Mouse (Mus musculus) lung, postnatal 10 days (tissue): ENCODE data around the gene Zscan2.

Source experiments
- DNase-seq: peaks from one replicate; pipeline ENCODE4 v3.0.0; 2021

Gene Zscan2

DNA sequence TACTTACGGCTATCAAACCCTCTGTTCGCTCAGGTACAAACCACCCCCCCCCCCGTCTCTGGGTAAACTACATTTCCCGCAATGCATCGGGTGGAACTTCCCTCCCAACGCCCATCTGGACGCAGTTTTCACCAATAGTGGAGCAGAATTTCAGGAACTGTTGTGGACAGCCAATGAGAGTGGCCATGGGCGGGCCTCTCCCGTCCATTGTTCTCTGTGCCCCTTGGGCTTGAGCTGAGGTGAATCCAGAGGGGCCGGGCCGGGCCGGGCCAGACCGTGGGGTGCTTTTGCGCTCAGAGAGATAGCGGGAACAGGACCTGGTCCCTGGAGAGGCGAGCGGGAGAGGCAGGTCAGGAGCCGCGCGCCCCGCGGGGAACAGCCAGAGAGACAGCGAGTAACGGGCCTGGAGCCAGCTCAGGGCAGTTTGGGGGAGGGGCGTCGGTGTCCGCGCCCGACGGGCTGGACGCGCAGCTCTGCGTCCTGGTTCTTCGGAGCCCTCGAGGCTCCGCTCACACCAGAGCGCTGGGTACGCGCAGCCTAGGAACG, at the start of gene Zscan2:
Zscan2 (plus strand) TSS at position 192 of the 546 bp plus-strand sequence.
- peak; percentile 95 for DNase-seq

- DNase-seq, result no peak
Observed at GRCm38 (mm10) chr7:80813397-80813796, 47.3 kb upstream of the Zscan2 start.

- DNase-seq, result no peak
Observed at GRCm38 (mm10) chr7:80816641-80817040, 44.1 kb upstream of the Zscan2 start.

DNA sequence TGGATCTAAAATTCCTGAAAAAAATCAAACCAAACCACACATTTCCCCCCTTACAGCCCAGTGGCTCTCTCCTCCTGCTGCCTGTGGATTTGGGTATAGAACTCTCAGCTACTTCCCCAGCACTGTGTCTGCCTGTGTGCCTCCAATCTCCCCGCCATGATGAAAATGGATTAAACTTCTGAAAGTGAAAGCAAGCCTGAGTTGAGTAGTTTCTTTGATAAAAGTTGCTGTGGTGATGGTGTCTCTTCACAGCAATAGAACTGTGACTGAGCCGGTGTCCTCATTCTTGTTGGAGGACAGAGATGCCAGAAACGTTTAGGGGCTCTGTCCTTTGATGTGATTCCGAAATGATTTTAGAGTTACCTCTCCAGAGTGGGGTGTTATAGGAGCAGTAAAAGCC, 39.9 kb upstream of the Zscan2 start:
- no peak for DNase-seq

- no peak for DNase-seq
Observed at GRCm38 (mm10) chr7:80823267-80823666, 37.5 kb upstream of the Zscan2 start.

DNA sequence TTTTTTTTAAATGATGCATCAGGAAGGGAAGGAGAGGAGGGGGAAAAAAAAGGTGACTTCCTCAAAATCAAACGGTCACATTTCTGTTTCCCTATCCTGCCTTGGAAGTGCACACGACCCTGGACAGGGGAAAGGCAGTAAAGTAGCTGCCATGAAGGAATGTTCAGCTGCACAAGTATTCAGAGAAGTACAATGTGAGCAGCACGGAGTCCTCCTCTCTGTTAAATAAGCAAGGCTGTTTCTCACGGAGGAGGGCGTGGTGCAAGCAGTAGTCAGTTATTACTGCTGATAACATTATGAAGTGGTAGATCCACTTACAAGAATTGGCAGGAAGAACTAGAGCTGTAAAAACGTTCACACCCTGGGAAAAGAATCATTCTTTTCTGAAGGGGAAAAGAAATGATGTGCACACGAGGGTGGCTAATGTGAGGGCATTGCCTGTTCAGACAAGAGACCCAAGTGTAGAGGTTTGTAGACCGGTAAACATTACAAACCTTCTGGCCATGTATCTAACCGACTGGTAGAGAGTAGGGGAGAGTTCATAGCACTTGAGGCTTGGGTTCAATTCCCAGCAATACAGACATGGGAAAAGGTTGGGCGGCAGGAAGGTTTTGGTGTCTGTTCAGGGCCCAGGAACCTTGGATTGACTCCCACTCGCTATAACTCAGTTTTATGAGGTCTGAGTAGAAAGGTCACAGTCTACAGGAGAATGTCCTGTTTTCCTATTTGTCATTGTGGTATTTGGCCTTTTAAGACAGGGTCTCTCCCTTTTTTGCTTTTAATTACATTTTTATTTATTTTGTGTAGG, 36.6 kb upstream of the Zscan2 start:
- DNase-seq, result peak; percentile 50

DNA sequence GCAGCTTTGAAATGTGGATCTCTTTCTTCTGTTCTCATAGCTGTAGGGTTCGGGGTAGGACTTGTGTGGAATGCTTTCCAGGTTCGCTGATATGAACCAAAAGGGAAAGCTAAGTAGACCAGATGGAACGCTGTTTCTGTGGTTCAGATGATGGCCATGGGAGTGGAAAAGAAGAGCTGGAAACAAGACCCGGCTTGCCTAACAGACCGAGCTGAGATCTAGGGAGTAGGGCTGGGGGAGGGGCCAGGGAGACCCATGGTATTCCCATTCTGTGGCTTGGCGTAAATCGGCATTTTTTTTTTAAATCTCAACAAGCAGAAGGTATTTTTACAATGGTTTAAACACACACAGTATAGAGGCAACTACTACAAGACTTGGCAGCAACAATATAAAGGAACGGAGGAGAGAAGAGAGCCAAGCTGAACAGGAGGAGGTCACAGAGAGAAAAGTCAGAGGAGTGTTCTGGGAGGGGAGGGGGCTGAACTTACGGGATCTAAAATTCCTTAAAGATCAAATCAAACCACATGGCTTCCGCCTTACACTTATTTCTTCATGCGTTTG, 34.8 kb upstream of the Zscan2 start, which contains the start of gene Iqgap1:
Iqgap1 (minus strand) TSS at position 132 of the 561 bp plus-strand sequence.
- DNase-seq, result peak; percentile 43

DNA sequence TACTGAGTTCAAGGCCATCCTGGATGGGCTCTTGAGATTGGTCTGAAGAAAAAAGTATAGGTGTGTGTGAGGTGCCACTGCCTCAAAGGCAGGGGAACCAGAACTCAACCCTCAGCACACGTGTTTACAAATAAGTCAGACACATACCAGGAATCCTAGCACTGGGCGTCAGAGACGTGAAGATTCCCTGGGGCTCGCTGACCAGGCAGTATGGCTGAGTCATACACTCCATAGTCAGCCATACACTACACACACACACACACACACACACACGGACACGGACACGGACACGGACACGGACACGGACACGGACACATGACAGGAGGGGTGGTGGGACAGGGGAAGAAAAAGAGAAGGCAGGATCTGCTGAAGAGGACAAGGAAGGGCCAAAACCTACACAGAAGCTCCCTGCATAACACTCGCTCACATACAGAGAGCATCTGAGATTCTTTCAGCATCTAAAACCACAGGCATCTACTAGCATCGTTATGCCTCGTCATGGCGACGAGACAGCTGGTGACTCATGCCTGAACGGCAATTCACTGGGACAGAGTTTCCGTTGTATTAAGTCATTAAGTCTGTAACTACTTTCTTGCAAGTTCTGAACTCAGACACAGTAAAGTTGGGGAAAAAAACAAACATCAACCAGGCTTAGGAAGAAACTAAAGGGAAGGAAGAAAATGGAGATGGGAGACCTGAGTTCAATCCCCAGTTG, 32.4 kb upstream of the Zscan2 start:
- DNase-seq, result peak; percentile 61

DNA sequence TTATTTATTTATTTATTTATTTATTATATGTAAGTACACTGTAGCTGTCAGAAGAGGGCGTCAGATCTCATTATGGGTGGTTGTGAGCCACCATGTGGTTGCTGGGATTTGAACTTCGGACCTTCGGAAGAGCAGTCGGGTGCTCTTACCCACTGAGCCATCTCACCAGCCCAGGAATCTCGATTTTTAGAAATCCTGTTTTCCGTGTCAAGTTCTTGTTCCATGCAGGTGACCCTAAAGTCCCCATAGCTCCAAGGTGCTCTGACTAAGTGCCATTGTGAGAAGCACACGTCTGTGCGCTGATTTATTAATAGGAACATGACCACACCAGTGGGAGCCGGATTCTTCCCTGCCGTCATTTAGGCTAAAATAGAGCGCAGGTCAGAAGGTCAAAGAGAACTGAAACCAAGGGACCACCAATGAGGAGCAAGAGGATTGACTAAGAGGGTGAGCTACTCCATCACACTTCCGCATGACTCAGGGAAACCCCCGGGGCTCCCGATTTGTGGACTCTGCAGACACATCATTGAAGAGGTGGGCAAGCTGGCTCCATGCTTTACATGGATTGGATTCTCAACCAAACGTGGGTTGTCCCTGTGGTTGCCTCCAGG, 30.4 kb upstream of the Zscan2 start:
- no peak for DNase-seq

GRCm38 (mm10) chr7:80832191-80832590, 28.5 kb upstream of the Zscan2 start:
- DNase-seq, result peak; percentile 79

DNA sequence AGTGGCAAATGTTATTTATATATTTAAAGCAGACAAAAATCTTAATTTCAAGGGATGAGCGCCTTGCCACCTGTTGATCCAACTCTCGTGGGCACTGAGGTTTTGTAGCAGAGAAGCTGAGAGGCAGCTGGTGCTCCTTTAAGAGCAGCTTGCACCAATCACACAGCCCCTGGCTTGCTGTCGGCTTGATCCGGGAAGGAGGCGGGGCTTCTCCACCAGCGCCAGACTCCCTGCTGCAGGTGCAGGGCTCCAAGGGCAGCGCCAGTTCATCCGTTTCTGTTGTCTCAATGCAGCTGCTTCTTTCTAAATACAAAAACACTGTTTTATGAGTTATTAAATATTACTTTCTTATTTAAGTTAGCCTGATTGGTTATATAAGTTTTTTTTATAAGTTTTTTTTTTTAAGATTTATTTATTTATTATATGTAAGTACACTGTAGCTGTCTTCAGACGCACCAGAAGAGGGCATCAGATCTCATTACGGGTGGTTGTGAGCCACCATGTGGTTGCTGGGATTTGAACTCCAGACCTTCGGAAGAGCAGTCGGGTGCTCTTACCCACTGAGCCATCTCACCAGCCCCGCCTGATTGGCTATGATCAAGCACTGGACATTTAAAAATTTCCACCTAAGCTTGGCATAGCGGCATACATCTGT, 27.6 kb upstream of the Zscan2 start:
- DNase-seq, result peak; percentile 73

DNA sequence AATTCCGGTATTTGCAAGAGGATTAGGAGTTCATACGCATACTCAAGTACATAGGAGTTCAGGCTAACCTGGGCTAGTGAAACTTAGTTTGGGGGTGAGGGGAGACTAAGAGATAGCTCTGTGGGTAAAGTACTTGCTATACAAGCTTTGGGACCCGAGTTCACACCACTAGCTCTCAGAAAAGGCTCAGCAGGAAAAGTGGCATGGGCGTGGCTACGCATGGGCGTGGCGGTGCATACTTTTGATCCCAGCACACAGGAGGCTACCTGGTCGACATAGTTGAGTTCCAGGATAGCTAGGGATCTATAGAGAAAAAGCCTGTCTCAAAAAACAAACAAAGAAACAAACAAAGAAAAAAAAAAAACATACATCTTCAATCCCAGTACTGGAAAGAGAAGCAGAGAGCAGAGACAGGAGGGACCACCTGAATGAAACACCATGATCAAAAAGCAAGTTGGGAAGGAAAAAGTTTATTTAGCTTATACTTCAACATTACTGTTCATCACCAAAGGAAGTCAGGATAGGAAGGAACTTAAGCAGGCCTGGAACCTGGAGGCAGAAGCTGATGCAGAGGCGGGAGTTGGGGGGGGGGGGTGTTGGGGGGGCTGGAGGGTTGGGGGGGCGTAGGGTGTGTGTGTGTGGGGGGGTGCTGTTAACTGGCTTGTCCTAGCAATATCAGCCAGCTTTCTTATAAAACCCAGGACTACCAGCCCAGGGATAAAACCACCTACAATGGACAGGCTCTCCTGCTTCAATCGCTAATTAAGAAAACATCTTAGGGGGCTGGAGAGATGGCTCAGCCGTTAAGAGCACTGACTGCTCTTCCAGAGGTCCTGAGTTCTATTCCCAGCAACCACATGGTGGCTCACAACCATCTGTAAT, 26.8 kb upstream of the Zscan2 start:
- no peak for DNase-seq

- no peak for DNase-seq
Observed at GRCm38 (mm10) chr7:80835984-80836652, 24.6 kb upstream of the Zscan2 start.

DNA sequence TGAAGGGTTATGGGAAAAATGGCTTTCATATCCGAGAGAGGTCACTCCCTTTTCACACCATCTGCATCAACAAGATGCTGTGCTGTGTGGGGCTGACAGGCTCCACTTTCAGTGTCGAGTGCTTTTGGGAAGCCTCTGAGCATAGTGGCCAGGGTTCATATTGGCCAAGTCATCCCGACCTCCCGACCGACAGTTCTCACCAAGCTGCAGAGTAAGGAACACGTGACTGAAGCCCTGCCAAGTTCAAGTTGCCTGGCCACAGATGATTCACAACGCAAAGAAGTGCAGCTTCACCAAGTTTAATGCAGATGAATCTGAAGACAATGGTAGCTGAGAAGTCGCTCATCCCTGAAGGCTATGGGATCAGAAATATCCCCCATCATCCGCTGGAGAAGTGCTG, 23.0 kb upstream of the Zscan2 start:
- no peak for DNase-seq

DNA sequence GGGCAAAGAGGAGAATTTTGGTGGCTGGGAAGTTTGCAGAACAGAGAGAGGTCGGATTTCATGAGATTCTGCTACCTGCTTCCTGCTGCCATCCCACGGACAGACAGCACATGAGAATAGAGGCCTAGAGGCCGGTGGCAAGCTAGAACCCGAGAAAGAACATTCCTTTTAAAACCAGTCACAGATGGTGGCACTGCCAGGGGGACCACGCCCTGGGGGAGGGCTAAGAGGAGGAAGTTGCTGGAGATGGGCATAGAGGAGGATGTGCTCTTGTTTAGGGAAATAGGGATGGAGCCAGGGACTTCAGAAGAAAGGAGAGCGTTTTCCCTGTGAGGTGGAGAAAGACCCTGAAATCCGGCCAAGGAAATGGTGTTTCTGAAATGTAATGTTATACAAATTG, 22.5 kb upstream of the Zscan2 start:
- peak; percentile 33 for DNase-seq

GRCm38 (mm10) chr7:80839755-80840154, 21.0 kb upstream of the Zscan2 start:
- no peak for DNase-seq

DNA sequence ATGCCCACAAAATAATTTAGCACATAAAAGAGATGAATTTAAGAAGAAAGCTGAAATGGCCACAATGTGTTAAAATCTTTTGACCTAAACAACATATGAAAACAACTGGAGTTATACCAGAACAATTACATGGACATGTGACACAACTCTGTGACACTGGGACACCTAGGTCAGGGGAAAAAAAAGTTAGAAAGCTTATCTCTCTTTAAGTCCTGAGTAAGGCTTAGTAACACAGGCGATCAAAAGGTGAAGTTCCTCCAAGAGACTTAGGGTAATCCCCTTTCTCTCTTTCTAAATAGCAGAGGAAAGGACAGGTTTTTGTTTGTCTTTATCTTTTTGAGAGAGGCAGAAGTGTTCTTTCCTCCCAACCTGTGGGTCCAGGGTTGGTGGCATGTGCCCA, 20.5 kb upstream of the Zscan2 start:
- no peak for DNase-seq

DNA sequence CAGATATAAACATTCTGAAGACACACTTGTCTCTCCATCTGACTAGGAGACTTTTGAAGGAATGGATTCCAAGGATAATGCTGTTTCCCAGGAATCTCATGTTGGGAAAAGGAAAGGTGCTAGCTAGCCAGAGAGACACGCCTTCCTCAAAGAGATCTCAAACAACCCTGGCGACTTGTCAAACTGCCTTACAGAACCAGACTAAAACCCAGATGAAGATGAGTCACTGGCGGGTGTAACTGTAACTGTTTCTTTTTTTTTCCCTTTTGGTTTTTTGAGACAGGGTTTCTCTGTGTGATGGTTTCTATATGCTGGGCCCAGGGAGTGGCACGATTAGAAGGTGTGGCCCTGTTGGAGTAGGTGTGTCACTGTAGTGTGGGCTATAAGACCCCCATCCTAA, 19.8 kb upstream of the Zscan2 start:
- DNase-seq, result no peak

GRCm38 (mm10) chr7:80842132-80842531, 18.6 kb upstream of the Zscan2 start:
- DNase-seq, result no peak

- DNase-seq, result no peak
Observed at GRCm38 (mm10) chr7:80843176-80843575, 17.5 kb upstream of the Zscan2 start.
